Mouse (Mus musculus) megakaryocyte, embryonic 14.5 days (primary cell): ENCODE data around the gene Eif3k.

ENCODE experiments used
- FLI1 ChIP-seq: IDR thresholded peaks from 2 replicates; pipeline ENCODE4 v1.6.1; 2012; ENCODE audit warnings: low read length, inconsistent platforms, mixed read lengths
- GATA1 ChIP-seq: IDR thresholded peaks from 3 replicates; pipeline ENCODE4 v1.6.1; 2012; ENCODE audit warnings: mixed read lengths, low read length, inconsistent platforms, borderline replicate concordance

DNA sequence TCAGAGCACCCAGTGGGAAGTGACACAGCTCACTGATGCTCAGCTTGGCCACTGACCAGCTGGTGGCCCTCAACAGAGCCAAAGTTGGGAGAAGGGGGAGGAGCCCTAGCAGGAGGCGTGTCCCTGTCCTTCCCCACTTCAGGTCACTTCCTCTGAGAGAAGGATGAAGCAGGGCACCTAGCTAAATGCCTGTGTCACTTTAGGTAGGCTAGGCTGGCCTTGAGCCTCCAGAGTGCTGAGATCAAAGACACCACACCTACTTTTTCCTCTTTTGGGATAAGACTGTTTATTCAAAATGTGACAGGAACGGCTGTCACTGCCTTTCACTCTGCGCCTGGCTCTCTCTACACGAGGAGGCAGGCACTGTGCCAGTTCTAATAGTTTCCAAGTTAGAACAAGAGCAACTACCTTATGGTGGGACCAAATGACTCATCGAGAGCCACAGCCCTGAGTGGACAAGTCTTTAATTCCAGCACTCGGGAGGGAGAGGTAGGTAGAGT is 9.8 kb downstream of the Eif3k start:
- TF ChIP-seq FLI1 (no peak), GATA1 (no peak)
